Mouse (Mus musculus) forelimb bud, embryonic 11.5 days (tissue): Measurements from ENCODE around the gene Etl4.
"Not testable (repeated sequence)": the region's sequence is repeated elsewhere in the genome, so short reads cannot be mapped to it uniquely, and the experiment has no call there.

Source experiments
- DNase-seq: peaks from one replicate; pipeline ENCODE4 v3.0.0-alpha.2; 2012; ENCODE audit warnings: low read depth, low spot score

Gene Etl4

GRCm38 (mm10) chr2:20642818-20643217 is 733.2 kb downstream of the Etl4 start:
- DNase-seq = no peak

DNA sequence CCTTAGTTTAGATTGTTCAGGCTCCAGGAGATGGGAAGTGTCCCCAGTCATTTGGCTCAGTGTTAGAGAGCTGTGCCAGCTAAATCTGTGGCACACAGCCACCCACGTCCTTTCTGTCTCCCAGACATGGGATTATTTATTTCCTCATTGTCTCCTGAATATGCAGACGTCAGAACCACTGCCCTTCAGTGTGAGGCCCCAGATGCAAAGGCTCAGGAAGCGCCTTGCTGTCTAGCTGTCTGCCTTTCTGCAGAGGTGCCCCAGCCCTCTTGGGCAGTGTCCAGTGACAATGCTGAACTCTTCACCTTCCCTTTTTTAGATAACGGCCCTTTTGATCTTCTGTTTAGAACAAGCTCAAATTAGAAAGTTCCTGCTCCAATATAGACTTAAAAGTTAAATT is 740.2 kb downstream of the Etl4 start:
- DNase-seq = no peak

GRCm38 (mm10) chr2:20653116-20653515 is 743.5 kb downstream of the Etl4 start:
- peak; percentile 16 for DNase-seq

DNA sequence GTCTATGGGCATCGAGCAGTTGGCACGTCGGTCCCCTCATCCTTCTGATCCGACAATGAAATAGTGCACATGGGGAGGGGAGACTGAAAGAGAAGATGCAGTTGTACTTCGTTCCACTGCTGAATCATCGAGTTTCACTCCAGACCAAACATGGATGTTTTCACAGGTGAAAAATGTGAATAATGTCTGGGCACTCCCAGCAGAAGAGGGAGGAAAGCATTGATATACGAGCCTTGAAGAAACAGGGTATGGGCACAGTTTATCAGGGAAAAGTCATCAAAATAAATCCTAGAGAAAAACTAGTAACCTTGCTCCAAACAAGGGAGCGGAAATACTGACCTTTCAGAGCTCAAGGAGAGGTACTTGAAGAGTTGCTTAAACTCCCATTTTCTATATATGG is 744.5 kb downstream of the Etl4 start:
- no peak for DNase-seq

- no peak for DNase-seq
Observed at GRCm38 (mm10) chr2:20654598-20655340, 745.2 kb downstream of the Etl4 start.

DNA sequence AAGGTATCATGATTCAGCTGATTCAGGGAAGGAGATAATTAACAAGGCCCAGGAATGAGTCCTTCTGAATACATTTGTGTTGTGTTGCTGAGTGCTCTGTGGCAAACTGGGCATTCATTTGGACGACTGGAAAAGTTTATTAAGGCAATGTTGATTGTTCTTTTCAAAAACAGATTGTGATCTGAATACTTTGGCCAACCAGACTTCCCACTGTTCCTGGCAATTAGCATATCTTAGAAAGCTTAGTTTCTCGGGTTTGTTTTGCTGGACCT is 745.7 kb downstream of the Etl4 start:
- DNase-seq = no peak

GRCm38 (mm10) chr2:20657856-20658255 is 748.3 kb downstream of the Etl4 start:
- DNase-seq = no peak

GRCm38 (mm10) chr2:20661841-20662240 is 752.3 kb downstream of the Etl4 start:
- DNase-seq = no peak

- DNase-seq = no peak
Observed at GRCm38 (mm10) chr2:20662696-20663095, 753.1 kb downstream of the Etl4 start.

GRCm38 (mm10) chr2:20665309-20665971 is 755.9 kb downstream of the Etl4 start:
- peak; percentile 26 for DNase-seq

- DNase-seq = peak; percentile 61
Observed at GRCm38 (mm10) chr2:20666051-20666478, 756.5 kb downstream of the Etl4 start.

DNA sequence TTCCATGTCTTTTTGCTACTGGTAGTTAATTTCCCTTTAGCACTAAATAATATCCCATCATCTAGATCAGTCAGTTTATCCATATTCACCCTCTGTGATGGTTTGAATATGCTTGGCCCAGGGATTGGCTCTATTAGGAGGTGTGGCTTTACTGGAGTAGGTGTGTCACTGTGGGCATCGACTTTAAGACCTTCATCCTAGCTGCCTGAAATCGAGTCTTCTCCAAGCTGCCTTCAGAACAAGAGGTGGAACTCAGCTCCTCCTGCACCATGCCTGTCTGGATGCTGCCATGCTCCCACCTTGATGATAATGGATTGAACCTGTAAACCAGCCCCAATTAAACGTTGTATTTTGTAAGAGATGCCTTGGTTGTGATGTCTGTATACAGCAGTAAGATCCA is 758.3 kb downstream of the Etl4 start:
- no peak for DNase-seq

DNA sequence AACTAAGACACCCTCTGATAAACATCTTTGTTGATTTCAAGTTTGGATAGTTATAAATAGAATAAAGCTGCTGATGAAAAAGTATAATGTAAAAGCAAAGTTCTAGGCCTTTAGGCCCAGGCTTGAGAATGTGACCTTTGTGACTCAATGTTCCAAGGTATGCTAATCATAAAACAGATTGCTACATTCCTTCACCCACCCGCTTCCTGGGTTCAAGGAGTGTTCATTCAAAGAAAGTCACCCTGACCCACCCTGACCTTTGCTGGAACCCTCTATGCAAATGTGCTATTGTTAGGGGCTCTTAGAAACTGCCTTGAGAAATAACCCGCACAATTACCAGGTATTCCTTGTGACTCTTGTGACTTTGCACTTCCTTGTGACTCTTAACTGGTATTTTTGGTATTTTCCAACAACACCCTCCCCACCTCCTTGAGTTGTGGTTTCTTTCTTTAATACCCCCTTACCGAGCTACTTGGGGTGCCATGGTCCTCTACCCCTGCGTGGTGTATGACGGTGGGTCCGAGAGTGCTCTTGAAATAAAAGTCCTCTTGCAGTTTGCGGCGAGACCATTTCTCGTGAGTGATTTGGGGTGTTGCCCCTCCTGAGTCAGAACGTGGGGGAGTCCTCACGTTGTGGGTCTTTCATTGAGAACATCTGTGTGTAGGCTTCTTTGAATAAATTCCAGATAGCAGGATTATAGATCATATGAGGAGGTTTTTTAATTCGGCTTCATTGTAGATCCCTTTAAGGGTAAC is 758.9 kb downstream of the Etl4 start:
- not testable (repeated sequence) for DNase-seq

DNA sequence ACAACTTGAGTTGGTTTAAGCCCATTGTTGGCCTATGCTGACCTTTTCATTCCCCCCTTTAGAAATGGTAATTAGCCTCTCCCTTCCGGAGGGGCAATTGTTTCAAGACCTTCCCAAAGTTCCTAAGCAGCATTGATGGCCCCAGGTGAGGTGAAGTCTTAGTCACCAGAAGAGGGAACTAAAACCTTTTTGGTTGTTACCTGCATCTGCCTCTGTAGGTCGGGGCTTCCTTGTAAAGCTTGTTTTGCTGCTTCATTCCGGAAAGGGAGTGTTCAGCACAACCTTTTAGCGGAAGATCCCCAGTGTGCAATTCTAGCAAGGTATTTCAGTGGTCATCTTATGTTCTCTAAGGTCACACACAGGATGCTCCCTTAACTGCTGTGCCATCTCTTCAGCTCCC is 759.8 kb downstream of the Etl4 start:
- no peak for DNase-seq

- DNase-seq = no peak
Observed at GRCm38 (mm10) chr2:20671546-20672255, 762.1 kb downstream of the Etl4 start.

DNA sequence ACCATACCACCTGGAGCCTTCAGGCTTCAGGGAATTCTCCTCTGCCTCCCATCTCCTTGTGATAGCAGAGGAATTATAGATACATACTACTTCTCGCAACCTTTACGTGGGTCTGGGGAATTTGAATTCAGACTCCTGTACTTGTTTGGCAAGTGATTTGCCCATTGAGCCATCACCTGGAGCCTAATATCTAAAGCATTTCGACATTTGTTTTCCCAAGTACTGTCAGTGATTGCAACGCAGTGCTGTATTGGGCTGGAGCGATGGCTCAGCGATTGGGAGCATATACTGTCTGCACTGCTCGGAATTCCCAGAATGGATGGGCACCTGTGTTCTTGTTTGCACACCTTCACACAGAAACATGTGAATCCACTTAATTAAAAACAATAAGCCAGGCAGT is 762.7 kb downstream of the Etl4 start:
- no peak for DNase-seq

- peak; percentile 45 for DNase-seq
Observed at GRCm38 (mm10) chr2:20672803-20673603, 763.4 kb downstream of the Etl4 start.

DNA sequence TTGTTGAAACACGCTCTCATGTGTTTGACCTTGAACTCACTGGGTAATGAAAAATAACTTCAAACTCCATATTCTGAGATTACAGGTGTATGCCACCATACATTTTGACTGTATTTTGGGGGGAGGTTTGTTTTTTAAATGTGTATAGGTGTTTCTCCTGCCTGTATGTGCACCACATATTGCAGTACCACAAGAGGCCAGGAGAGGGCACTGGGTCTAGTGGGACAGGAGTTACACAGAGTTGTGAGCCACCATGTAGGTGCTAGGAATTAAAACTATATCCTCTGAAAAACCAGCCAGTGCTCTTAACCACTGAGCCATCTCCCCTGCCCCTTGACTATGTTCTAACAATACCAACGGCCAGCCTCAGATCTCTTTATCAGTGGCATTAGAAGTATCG is 766.8 kb downstream of the Etl4 start:
- no peak for DNase-seq

GRCm38 (mm10) chr2:20678793-20679192 is 769.2 kb downstream of the Etl4 start:
- no peak for DNase-seq

GRCm38 (mm10) chr2:20682203-20682602 is 772.6 kb downstream of the Etl4 start:
- DNase-seq = not testable (repeated sequence)

DNA sequence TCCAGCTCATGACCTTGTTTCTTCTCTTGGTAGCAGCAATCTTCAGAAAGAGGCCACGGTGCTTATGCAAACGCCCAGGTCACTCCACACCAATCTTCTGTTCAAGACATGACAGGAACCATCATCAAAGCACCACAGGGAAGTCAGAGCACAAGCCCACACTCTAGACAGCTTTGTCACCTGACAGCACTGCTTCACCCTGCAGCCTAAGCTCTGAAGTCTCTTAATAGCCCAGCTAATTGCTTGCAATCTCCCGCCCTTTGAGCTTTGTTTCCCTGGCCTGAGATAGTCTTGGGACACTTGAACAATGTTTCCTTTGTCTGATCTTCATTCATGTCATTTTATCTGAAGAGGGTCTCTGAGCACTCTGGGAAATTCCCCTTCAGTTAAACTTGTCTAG is 779.8 kb downstream of the Etl4 start:
- DNase-seq = no peak
